Mouse (Mus musculus) CD4-positive naive resting alpha-beta T cell, adult 57 days (primary cell): ENCODE measurements around the gene BC035044. TPM values are rescaled to one million over a fixed set of nuclear protein-coding genes. Genes with fewer than 3 reads are reported as not detected.

Experiments
- total RNA-seq: library from RNA; stranded (reverse); gene quantifications from one replicate; pipeline ENCODE4 v1.2.4, GENCODE M21; 2023

The BC035044 gene
- total RNA-seq, result 6.5 TPM

GRCm38 (mm10) chr6:128890948-128891355 is at the start of gene BC035044:
Gene BC035044, minus strand, starts transcription at chr6:128891126.

DNA sequence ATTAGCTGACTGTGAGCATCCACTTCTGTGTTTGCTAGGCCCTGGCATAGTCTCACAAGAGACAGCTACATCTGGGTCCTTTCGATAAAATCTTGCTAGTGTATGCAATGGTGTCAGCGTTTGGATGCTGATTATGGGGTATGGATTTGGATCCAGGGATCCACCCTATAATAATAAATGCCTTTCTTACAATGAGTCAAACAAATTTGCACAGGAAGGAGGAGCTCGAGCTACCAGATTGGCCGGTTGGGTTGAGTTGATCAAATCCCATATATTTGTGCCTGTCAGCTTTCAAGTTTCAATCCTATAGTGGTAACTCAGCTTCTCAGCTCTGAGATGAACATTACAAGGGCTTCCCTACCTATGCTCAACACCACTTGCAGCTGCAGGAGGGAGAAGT is 43.2 kb upstream of the BC035044 start, which contains the start of gene Clec2g:
Gene Clec2g, plus strand, starts transcription at position 301 of the 400 bp plus-strand sequence.

GRCm38 (mm10) chr6:128887091-128887790 is 3.7 kb downstream of the BC035044 start, which contains the start of gene Clec2i:
Gene Clec2i, plus strand, starts transcription at chr6:128887588.

DNA sequence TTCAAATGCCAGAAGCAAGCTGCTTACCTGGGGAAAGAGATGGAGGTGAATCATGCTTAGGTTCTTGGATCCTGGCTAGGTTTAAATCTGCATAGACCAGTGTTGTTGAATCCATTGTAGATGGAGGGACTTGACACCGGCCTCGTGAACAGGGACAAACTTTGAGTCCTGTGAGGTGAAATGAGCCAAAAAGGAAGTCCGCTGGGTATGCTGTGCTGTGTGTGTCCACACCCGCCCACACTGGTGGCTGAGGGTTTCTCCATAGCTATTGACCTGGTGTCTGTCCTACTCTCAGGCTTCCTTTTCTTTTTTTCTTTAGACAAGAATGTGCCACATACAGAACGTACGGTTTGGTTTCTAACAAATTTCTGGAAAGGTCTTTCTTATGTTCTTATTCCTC is 64.8 kb downstream of the BC035044 start, which contains the start of the genes Gm44511 and Klrb1b:
Gene Gm44511, minus strand, starts transcription at position 184 of the 400 bp plus-strand sequence.
Gene Klrb1b, minus strand, starts transcription at position 200 of the 400 bp plus-strand sequence.

Other genes starting within 250 kb of the BC035044 start
- 3.7 TPM for gene Clec2h, start 228.7 kb downstream of the BC035044 start, total RNA-seq
- 0.80 TPM for gene Klrb1, start 168.1 kb downstream of the BC035044 start, total RNA-seq
- 6.0 TPM for gene Klrb1c, start 101.9 kb downstream of the BC035044 start, total RNA-seq
- gene Gm44511, start 64.8 kb downstream of the BC035044 start, total RNA-seq, result not detected
- gene Klrb1b, start 64.8 kb downstream of the BC035044 start, total RNA-seq, result 0.80 TPM
- 34.5 TPM for gene Clec2i, start 3.5 kb downstream of the BC035044 start, total RNA-seq
- 20.4 TPM for gene Clec2g, start 43.3 kb upstream of the BC035044 start, total RNA-seq
- 6.4 TPM for gene Klrb1f, start 154.8 kb upstream of the BC035044 start, total RNA-seq
- not detected for gene Clec2e, start 209.8 kb upstream of the BC035044 start, total RNA-seq